Mouse (Mus musculus) testis, adult 2 months (tissue): ENCODE results near the gene Hand1. TPM values are rescaled to one million over a fixed set of nuclear protein-coding genes. Genes with fewer than 3 reads are reported as not detected.

Source experiments
- H3K27ac ChIP-seq: fragments of 200-500 bp; 2 replicates; pipeline ENCODE4 v1.5.1; 2012; ENCODE audit warnings: low read depth, low read length; ENCODE audit not compliant: control insufficient read depth, insufficient read depth
- H3K27me3 ChIP-seq: fragments of 200-500 bp; 2 replicates; pipeline ENCODE4 v1.6.1; 2012; ENCODE audit warnings: mild to moderate bottlenecking, low read length, moderate library complexity; ENCODE audit not compliant: control insufficient read depth, insufficient read depth
- H3K36me3 ChIP-seq: fragments of 200-500 bp; 2 replicates; pipeline ENCODE4 v1.6.1; 2012; ENCODE audit warnings: mild to moderate bottlenecking, low read length; ENCODE audit not compliant: control insufficient read depth, insufficient read depth
- H3K4me1 ChIP-seq: fragments of 200-500 bp; 2 replicates; pipeline ENCODE4 v1.6.1; 2012; ENCODE audit warnings: low read length; ENCODE audit not compliant: control insufficient read depth, insufficient read depth
- H3K4me3 ChIP-seq: fragments of 200-500 bp; 2 replicates; pipeline ENCODE4 v1.5.1; 2012; ENCODE audit warnings: low read depth, mild to moderate bottlenecking, low read length, moderate library complexity, mixed read lengths; ENCODE audit not compliant: control insufficient read depth
- CTCF ChIP-seq: fragments of 200-500 bp; IDR thresholded peaks from 2 replicates; pipeline ENCODE4 v1.5.1; 2012; ENCODE audit warnings: low read depth, mild to moderate bottlenecking, inconsistent platforms, low read length, moderate library complexity; ENCODE audit not compliant: control insufficient read depth, insufficient read depth, insufficient replicate concordance
- POLR2A ChIP-seq: fragments of 200-500 bp; IDR thresholded peaks from 2 replicates; pipeline ENCODE4 v1.6.1; 2012; ENCODE audit warnings: low read depth, mild to moderate bottlenecking, inconsistent platforms, low read length, moderate library complexity; ENCODE audit not compliant: control insufficient read depth
- polyA plus RNA-seq: library from polyadenylated mRNA; depleted of rRNA; stranded (reverse); fragments of >200 nt; gene quantifications from 2 replicates; pipeline ENCODE4 v1.2.3, GENCODE M21; 2012

Hand1 gene
- polyA plus RNA-seq, 1 experiment, result 0.15 TPM

DNA sequence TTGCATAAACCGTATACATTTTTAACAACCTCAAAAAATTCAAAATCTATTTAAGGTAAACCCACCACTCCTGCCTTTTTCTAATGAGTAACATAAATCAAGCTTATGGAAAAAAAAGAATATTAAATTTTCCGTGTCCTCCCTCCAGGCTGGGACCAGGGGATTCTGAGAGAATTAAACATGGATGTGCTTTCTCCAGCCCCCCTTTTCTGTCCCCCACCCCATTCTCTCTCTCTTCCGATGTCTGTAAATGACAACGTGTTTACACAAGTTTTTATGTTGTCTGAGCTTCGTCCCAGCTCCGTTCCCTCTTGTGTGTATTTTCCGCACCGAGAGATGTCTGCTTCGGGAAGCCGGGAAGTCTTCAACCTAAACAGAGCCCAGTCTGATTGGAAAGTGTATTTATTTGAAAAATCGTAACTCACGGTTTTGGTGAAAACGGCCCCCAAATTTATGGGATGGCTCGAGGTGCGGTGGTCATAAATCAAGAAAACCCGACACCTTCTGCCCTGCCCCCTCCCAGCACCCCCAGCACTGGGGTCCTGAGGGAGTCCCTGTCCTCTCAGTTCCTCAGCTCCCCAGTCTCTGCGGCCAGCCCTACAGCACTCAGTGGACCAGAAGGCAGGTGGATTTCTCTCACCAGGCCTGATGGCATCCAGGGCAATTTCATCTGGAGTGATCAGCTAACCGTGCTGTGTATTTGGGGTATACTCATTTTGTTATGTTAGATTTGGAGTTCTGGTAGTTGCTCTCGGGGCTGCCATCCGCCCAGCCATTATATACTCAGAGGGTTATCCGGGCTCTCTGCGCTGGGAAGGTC is 5.5 kb upstream of the Hand1 start:
- peaks cover 9% of the 10 kb centered on the region for H3K4me1 ChIP-seq
- H3K36me3 ChIP-seq, result no peaks in the 10 kb centered on the region
- H3K4me3 ChIP-seq, result no peak overlapping the region
- peaks cover 7% of the 10 kb centered on the region for H3K27me3 ChIP-seq
- TF ChIP-seq POLR2A (no peak), CTCF (no peak)
- no peak overlapping the region for H3K27ac ChIP-seq

- no peak overlapping the region for H3K4me3 ChIP-seq
- no peaks in the 10 kb centered on the region for H3K36me3 ChIP-seq
- peaks cover 11% of the 10 kb centered on the region for H3K4me1 ChIP-seq
- no peak overlapping the region for H3K27ac ChIP-seq
- no peak for TF ChIP-seq CTCF
- no peak for TF ChIP-seq POLR2A
- H3K27me3 ChIP-seq, result peaks cover 9% of the 10 kb centered on the region
Measured at GRCm38 (mm10) chr11:57836872-57837680, 4.5 kb upstream of the Hand1 start.

GRCm38 (mm10) chr11:57836401-57836800 is 3.8 kb upstream of the Hand1 start:
- Histone ChIP-seq H3K4me1 (peaks cover 14% of the 10 kb centered on the region), H3K4me3 (no peak overlapping the region), H3K27ac (no peak overlapping the region), H3K27me3 (peaks cover 13% of the 10 kb centered on the region), H3K36me3 (no peaks in the 10 kb centered on the region)
- TF ChIP-seq POLR2A (no peak), CTCF (no peak)

DNA sequence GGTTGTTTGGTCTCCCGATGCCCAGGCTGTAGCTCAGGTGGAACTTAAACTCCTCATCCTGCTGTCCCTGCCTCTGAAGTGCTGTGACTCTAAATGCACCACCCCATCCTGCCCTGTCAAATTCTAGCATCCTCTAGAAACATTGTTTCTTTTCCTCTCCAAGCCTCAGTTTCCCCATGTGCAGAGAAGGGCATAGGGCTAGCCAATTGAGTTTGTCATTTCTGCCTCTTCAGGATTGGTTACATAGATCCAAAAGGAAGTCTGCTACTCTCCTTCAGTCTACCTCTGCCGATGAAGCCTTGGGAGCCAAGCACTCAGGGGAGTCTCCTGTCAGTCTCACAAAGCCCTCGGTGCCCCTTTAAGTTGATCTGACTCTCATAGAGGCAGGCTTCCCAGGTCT is 3.3 kb upstream of the Hand1 start:
- Histone ChIP-seq H3K36me3 (no peaks in the 10 kb centered on the region), H3K27me3 (peaks cover 13% of the 10 kb centered on the region), H3K4me3 (no peak overlapping the region), H3K4me1 (peaks cover 14% of the 10 kb centered on the region), H3K27ac (no peak overlapping the region)
- TF ChIP-seq POLR2A, result no peak
- TF ChIP-seq CTCF, result no peak

DNA sequence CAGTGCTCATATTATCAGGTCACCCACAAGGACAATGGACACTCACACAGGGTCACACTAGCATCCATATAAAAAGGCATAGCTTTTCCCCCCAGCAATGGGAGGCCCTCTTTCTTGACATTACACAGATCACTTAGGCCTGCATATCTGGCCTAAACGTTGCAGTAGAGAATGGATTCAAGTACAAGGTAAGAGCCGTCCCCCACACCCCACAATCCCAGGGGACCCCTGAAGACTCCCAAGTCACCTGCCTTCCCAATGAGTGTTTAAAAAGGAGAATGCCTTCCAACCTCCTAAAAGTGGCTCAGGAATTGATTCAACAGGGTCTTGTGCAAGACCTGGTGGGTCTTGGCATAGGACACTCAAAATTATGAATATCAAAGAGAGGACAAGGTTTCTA is 2.7 kb upstream of the Hand1 start:
- no peak overlapping the region for H3K4me3 ChIP-seq
- H3K27me3 ChIP-seq, result peaks cover 13% of the 10 kb centered on the region
- H3K27ac ChIP-seq, result no peak overlapping the region
- no peaks in the 10 kb centered on the region for H3K36me3 ChIP-seq
- TF ChIP-seq CTCF (no peak), POLR2A (no peak)
- H3K4me1 ChIP-seq, result peaks cover 14% of the 10 kb centered on the region

DNA sequence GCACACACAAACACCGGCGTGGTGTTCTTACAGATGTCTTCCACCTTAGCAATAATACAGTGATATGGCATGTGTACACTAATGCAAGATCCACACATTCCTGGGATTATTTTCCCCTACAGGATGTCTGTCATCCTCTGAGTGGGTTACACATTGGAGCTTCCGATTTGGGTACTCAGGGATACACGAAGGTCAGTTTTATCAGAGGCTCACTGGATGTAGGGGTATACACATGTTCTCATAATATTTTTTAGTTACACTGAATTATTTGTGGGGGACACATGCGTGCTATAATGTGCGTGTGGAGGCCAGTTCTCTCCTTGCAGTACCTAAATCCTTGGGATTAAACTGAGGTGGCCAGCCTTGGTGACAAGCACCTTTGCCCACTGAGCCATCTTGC is 1.4 kb upstream of the Hand1 start:
- peaks cover 19% of the 10 kb centered on the region for H3K4me1 ChIP-seq
- no peak overlapping the region for H3K4me3 ChIP-seq
- no peaks in the 10 kb centered on the region for H3K36me3 ChIP-seq
- TF ChIP-seq POLR2A, result no peak
- TF ChIP-seq CTCF, result no peak
- H3K27me3 ChIP-seq, result peaks cover 18% of the 10 kb centered on the region
- H3K27ac ChIP-seq, result no peak overlapping the region

- Histone ChIP-seq H3K27ac (no peak overlapping the region), H3K4me1 (peaks cover 21% of the 10 kb centered on the region), H3K36me3 (no peaks in the 10 kb centered on the region), H3K4me3 (no peak overlapping the region), H3K27me3 (peaks cover 18% of the 10 kb centered on the region)
- TF ChIP-seq CTCF (no peak), POLR2A (no peak)
Measured at GRCm38 (mm10) chr11:57833296-57833977, 819 bp upstream of the Hand1 start.
